Mouse (Mus musculus) cerebellum, adult 9-10 months (tissue): Measurements from ENCODE around the gene Glmp.
"Not testable (repeated sequence)": the region's sequence is repeated elsewhere in the genome, so short reads cannot be mapped to it uniquely, and the experiment has no call there.

Experiments used
- DNase-seq: peaks from one replicate; pipeline ENCODE4 v3.0.0; 2022

Glmp gene

DNA sequence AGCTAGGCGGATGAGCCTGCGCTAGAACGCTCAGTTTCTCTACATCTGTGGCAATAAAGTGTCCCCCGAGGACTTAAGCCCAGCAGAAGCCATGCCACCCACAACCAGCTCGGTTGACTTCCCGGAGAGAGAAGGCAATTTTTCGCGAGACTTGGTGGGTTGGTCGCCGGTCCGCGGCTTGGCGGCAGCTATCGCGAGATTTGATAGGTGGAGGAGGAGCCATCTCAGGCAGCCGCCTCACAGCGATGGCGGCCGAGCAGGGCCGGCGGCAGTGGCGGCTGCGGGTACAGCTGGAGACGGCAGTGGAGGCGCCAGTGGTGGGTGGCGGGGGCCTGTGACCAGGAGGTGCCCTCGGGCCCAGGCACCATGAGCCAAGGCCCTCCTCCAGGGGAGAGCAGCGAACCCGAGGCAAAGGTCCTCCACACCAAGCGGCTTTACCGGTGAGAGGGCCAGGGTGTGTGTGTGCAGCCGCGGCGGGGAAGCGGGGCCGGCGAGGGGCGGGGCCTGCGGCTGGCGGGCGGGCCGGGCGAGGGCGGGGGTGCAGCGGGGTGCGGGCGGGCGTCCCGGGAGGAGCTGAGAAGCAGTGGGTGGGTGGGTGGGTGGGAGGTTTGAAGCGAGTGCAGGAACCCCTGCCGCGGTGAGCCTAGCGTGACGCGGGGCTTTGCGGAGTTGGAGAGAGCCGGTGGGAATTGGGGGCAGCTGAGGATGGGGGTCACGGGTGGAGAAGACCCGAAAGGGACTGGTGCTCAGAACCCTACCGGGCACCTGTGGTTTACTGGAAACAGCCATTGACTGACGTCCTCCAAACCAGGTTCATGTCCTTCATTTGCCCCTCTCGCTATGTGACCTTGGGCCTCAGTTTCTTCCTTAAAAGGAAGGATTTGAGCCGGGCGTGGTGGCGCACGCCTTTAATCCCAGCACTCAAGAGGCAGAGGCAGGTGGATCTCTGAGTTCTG is 11.5 kb downstream of the Glmp start, which contains the start of the genes Tmem79 and Smg5:
Gene Tmem79 (minus strand): TSS at position 91 of the 956 bp plus-strand sequence.
Gene Smg5 (plus strand): TSS at position 203 of the 956 bp plus-strand sequence.
- DNase-seq: peak; percentile 95

GRCm38 (mm10) chr3:88337367-88338020 is 12.7 kb downstream of the Glmp start:
- DNase-seq: no peak

DNA sequence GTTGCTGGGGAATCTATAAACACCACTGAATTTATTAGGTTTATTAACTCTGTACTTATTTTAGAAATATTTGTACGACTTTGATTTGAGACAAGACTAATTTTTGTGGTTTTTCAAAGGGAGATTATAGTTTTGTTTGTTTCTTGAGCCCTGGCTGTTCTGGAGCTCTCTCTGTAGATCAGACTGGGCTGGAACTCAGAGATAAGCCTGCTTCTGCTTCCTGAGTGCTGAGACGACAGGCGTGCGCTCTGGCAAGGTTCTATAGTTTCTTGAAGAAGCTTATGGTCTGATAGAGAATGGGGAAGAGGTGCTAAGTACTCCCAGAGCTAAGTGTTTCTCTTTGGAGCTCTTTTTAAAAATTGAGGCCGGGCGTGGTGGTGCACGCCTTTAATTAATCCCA is 13.5 kb downstream of the Glmp start:
- no peak for DNase-seq

GRCm38 (mm10) chr3:88339006-88339405 is 14.2 kb downstream of the Glmp start:
- no peak for DNase-seq

- DNase-seq: no peak
These were observed 25.9 kb downstream of the Glmp start for GRCm38 (mm10) chr3:88350732-88351131.

DNA sequence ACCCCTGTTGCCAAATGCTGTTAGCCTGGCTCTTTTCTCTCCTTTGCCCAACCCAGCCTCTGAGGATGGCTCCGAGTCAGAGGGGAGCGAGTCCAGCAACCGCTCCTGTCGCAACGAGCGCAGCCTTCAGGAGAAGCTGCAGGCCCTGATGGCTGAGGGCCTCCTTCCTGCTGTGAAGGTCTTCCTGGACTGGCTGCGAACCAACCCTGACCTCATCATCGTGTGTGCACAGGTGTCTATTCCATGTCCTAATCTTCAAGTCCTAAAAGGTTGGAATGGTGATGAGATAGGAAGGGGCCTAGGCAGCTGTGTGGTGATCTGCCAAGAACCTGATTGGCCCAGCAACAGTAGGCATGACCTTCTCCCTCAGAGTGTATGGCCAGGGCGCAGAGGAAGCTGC is 28.1 kb downstream of the Glmp start:
- peak; percentile 76 for DNase-seq

- DNase-seq: peak; percentile 56
These were observed 29.8 kb downstream of the Glmp start for GRCm38 (mm10) chr3:88354396-88355165.

DNA sequence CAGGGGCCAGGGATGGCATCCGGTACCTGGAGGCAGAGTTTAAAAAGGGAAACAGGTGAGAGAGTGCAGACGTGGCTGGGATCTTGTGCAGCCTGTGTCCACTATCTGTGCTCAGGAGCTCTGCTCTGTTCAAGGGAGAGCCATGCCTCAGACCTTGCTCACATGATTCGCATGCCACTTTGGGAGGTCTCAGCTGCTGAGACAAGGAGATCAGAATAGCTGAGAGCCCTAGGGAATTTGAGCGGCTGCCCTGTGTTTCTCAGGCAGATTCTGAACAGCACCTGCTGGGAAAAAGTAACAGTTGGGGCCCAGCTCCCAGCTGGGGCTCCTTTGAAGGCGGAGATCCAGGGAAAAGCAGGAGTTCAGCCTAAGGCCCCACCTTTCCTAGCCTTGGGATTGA is 34.8 kb downstream of the Glmp start:
- no peak for DNase-seq

GRCm38 (mm10) chr3:88359989-88360388 is 35.2 kb downstream of the Glmp start:
- DNase-seq: no peak

- DNase-seq: no peak
These were observed 36.3 kb downstream of the Glmp start for GRCm38 (mm10) chr3:88361096-88361495.

GRCm38 (mm10) chr3:88361612-88362313 is 36.9 kb downstream of the Glmp start:
- no peak for DNase-seq

DNA sequence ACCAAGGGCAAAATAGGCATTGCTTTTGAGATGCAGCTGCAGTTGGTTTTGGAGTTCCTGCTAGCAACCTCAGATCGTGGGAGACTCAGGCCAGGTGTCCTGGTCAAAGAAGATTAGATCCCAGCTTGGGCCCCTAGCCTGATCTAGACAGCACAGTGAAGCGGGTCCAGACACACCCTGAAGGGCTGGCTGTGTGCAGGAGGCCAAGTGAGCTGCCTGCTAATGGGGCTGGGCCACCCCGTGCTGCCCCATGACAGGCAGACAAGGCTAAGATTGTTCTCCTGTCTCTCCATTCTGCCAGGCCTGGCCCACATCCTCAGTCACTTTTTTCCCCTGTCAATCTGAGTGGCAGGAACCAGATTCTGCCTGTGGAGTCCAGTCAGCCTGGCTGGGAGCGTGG is 38.9 kb downstream of the Glmp start:
- no peak for DNase-seq

GRCm38 (mm10) chr3:88364337-88364736 is 39.5 kb downstream of the Glmp start, which contains the start of gene Paqr6:
Gene Paqr6 (plus strand): TSS chr3:88364584.
- no peak for DNase-seq

DNA sequence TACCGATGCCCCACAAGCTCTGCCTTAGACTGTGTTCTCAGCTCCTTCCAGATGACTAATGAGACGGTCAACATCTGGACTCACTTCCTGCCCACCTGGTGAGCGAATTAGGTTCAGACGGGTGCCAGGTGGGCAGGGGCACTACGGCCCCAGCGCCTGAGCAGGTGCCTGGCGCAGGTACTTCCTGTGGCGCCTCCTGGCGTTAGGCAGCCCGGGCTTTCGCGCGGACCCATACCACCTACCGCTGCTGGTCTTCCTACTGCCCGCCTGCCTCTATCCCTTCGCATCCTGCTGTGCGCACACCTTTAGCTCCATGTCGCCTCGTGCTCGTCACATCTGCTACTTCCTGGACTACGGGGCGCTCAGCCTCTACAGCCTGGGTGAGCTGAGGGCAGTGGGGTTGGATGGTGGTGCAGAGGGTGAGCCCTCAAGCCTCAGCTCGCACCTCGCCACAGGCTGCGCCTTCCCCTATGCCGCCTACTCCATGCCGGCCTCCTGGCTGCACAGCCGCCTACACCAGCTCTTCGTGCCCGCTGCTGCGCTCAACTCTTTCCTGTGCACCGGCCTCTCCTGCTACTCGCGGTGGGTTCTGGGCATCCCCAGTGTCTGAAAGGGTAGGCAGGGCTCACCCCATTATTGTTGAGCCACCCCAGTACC is 41.0 kb downstream of the Glmp start:
- DNase-seq: no peak

DNA sequence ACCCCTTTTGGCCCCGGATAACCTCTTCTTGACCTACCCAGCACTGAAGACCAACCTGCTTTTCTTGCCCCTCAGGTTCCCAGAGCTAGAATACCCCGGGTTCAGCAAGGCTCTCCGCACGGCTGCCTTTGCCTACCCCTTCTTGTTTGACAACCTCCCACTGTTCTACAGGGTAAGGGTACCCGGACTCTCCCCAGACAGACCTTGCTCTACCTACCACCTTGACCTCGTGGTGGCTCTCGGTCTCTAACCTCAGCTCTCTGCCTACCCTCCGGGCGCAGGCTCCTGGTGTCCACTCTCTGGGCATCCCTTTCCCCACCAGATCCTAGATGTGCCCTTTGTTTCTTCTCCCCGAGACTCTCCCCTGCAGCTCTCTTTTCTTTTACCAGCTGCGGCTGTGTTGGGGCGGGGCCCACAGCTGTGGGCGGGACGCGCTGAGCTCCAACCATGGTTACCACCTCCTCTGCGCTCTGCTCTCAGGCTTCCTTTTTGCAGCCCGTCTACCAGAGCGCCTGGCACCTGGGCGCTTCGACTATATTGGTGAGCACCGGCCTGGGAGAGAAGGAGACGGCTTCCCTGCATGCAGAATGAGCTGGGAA is 42.1 kb downstream of the Glmp start:
- DNase-seq: not testable (repeated sequence)

DNA sequence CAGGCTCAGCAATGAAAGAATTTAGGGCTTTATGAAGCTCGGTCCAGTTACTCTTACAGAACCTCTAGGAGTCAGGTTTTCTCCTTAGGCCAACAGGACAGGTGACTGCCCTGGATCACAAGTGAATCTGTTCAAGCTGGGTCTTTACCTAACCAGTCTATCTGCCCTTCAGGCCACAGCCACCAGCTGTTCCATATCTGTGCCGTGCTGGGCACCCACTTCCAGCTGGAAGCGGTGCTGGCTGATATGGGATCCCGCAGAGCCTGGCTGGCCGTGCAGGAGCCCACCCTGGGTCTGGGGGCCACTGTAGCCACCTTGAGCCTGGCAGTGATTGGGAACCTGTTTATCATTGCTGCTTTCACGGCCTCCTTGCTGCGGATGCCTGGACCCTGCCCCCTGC is 42.7 kb downstream of the Glmp start:
- not testable (repeated sequence) for DNase-seq

DNA sequence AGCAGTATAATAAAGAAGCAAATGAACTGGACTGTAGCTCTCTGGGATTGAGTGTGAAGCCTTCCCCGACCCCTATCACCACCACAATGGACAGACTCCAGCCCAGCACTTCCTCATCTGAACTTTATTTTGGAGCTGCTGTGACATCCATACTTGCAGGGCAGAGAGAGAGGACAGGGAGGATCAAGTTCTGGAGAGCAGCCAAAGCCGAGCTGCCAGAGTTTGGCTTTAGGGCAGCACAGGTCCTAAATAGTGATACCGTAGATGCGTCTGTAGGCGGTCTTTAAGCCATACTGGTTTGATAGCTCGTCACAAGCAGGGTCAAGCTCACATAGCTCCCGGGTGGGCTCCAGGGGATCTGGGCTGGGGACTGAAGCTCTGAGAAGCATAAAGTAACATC is 43.7 kb downstream of the Glmp start:
- not testable (repeated sequence) for DNase-seq

DNA sequence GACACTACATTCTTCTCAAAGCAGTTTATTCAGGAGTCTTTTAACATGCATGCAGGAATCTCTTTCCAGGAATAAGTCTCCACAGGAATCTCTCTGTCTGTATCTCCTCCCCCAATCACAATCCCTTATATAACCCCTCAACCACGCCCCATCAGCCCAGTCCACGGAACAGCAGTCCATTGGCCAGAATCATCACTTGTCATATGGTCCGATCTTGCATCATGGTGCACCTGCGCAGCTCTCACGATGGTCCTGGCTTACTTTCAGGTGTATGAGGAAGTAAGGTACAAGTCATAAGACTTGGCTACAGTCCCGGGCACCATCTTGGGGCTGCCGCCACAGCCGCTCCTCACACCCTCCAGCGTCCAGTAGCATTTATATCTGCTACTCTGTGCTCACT is 47.8 kb downstream of the Glmp start, which contains the start of gene Bglap3:
Gene Bglap3 (minus strand): TSS at position 101 of the 400 bp plus-strand sequence.
- DNase-seq: not testable (repeated sequence)

- not testable (repeated sequence) for DNase-seq
These were observed 51.2 kb downstream of the Glmp start for GRCm38 (mm10) chr3:88375750-88376626.

DNA sequence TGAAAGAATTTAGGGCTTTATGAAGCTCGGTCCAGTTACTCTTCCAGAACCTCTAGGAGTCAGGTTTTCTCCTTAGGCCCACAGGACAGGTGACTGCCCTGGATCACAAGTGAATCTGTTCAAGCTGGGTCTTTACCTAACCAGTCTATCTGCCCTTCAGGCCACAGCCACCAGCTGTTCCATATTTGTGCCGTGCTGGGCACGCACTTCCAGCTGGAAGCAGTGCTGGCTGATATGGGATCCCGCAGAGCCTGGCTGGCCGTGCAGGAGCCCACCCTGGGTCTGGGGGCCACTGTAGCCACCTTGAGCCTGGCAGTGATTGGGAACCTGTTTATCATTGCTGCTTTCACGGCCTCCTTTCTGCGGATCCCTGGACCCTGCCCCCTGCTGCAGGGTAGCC is 51.8 kb downstream of the Glmp start:
- DNase-seq: not testable (repeated sequence)
